Mouse (Mus musculus) hindbrain, embryonic 16.5 days (tissue): ENCODE measurements around the gene Pdpk1. TPM values are rescaled to one million over a fixed set of nuclear protein-coding genes. Genes with fewer than 3 reads are reported as not detected.
"Not testable (repeated sequence)": the region's sequence is repeated elsewhere in the genome, so short reads cannot be mapped to it uniquely, and the experiment has no call there.

ENCODE experiments used
- ATAC-seq: fragments of 200-750 bp; cut with Nextera tagmentation; 2 replicates; pipeline ENCODE4 v1.8.0; 2017; ENCODE audit warnings: moderate TSS enrichment, moderate library complexity
- H3K27ac ChIP-seq: fragments of 300-500 bp; sonication (generic); 2 replicates; pipeline ENCODE4 v1.5.1; 2014; ENCODE audit warnings: low read depth, mild to moderate bottlenecking, control low read depth, low read length, moderate library complexity
- H3K27me3 ChIP-seq: fragments of 300-500 bp; sonication (generic); replicated peaks from 2 replicates; pipeline ENCODE4 v1.6.1; 2014; ENCODE audit warnings: low read length; ENCODE audit not compliant: control insufficient read depth, insufficient read depth
- H3K36me3 ChIP-seq: fragments of 300-500 bp; sonication (generic); 2 replicates; pipeline ENCODE4 v1.6.1; 2014; ENCODE audit warnings: mild to moderate bottlenecking, low read length, moderate library complexity, mixed read lengths; ENCODE audit not compliant: control insufficient read depth, insufficient read depth
- H3K4me1 ChIP-seq: fragments of 300-500 bp; sonication (generic); 2 replicates; pipeline ENCODE4 v1.6.1; 2014; ENCODE audit warnings: low read depth, low read length; ENCODE audit not compliant: control insufficient read depth, insufficient read depth
- H3K4me2 ChIP-seq: fragments of 300-500 bp; sonication (generic); 2 replicates; pipeline ENCODE4 v1.6.1; 2014; ENCODE audit warnings: mild to moderate bottlenecking, low read length, control low read depth, moderate library complexity
- H3K4me3 ChIP-seq: fragments of 300-500 bp; sonication (generic); 2 replicates; pipeline ENCODE4 v1.5.1; 2014; ENCODE audit warnings: mild to moderate bottlenecking, low read length, control low read depth, moderate library complexity
- H3K9ac ChIP-seq: fragments of 300-500 bp; sonication (generic); 2 replicates; pipeline ENCODE4 v1.6.1; 2014; ENCODE audit warnings: low read depth, mild to moderate bottlenecking, control low read depth, low read length, moderate library complexity
- H3K9me3 ChIP-seq: fragments of 300-500 bp; sonication (generic); 2 replicates; pipeline ENCODE4 v1.6.1; 2014; ENCODE audit warnings: mild to moderate bottlenecking, low read length, moderate library complexity; ENCODE audit not compliant: control insufficient read depth
- WGBS: fragments of 180-500 bp; shearing (Covaris S2); extraction: QIAGEN DNeasy Blood & Tissue Kit; methylation state at CpG from one replicate; pipeline ENCODE4 v1.1.7; 2014; 5-methylcytosine and 5-hydroxymethylcytosine counted together
- polyA plus RNA-seq: library from polyadenylated mRNA; unstranded; fragments of >200 nt; fragmentation: Nextera tagmentation; extraction: Ambion mirVana; gene quantifications from 2 replicates; pipeline ENCODE4 v1.2.1, GENCODE M21; 2015

Pdpk1 gene
- polyA plus RNA-seq, 1 experiment from 2014 or later = 63.5 TPM

DNA sequence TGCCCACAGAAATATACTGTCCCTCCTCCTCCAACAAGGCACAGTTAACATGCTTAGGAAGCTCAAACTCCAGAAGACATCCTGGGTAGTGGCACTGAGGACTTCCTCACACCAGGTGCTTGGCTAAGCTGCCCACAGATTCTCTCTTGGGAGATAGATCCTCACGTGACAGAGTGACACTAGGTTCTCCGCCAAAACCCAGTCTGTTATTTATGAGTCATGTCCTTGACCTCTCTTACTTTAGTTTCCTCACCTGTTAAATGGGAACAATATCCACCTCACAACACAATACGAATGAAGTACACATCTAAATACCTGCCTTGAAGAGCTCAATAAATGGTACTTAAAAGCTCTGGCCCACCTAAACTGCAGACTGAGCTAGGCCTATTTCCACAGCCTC lies 11.5 kb downstream of the Pdpk1 start:
- Histone ChIP-seq H3K9ac (no peak overlapping the region), H3K9me3 (no peaks in the 10 kb centered on the region), H3K27ac (no peak overlapping the region), H3K4me2 (no peak overlapping the region), H3K4me3 (no peak overlapping the region), H3K4me1 (peaks cover 25% of the 10 kb centered on the region), H3K27me3 (no peaks in the 10 kb centered on the region), H3K36me3 (no peaks in the 10 kb centered on the region)
- ATAC-seq = no peak
- 85% methylated on average over 3 of the region's 3 CpGs for WGBS

GRCm38 (mm10) chr17:24137226-24137880 lies 13.4 kb downstream of the Pdpk1 start:
- H3K27ac ChIP-seq = no peak overlapping the region
- no peak overlapping the region for H3K4me2 ChIP-seq
- no peak overlapping the region for H3K9ac ChIP-seq
- H3K36me3 ChIP-seq = no peaks in the 10 kb centered on the region
- no peak overlapping the region for H3K4me3 ChIP-seq
- WGBS = 76% methylated on average over 2 of the region's 2 CpGs
- peaks cover 22% of the 10 kb centered on the region for H3K4me1 ChIP-seq
- no peak for ATAC-seq
- no peaks in the 10 kb centered on the region for H3K27me3 ChIP-seq
- no peaks in the 10 kb centered on the region for H3K9me3 ChIP-seq

GRCm38 (mm10) chr17:24134062-24134461 lies 16.7 kb downstream of the Pdpk1 start:
- H3K9ac ChIP-seq = no peak overlapping the region
- ATAC-seq = no peak
- H3K27me3 ChIP-seq = no peaks in the 10 kb centered on the region
- H3K4me2 ChIP-seq = no peak overlapping the region
- no peaks in the 10 kb centered on the region for H3K9me3 ChIP-seq
- H3K4me3 ChIP-seq = no peak overlapping the region
- H3K27ac ChIP-seq = no peak overlapping the region
- no peaks in the 10 kb centered on the region for H3K36me3 ChIP-seq
- peaks cover 7% of the 10 kb centered on the region for H3K4me1 ChIP-seq

DNA sequence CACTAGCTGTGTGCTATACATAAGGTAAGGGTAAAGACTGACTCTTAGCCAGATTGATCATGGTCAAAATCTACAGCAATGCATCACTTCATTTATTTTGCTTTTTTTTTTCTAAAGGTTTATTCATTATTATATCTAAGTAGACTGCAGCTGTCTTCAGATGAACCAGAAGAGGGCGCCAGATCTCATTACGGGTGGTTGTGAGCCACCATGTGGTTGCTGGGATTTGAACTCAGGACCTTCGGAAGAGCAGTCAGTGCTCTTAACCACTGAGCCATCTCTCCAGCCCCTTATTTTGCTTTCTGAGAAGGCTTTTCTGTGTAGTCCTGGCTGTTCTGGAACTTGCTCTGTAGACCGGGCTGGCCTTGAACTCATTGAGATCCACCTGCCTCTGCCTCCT lies 17.8 kb downstream of the Pdpk1 start:
- not testable (repeated sequence) for H3K4me3 ChIP-seq, ATAC-seq, H3K36me3 ChIP-seq, H3K9ac ChIP-seq, H3K27ac ChIP-seq, H3K27me3 ChIP-seq, H3K9me3 ChIP-seq, H3K4me1 ChIP-seq, H3K4me2 ChIP-seq
- WGBS = 83% methylated on average over 4 of the region's 4 CpGs

GRCm38 (mm10) chr17:24131570-24131969 lies 19.2 kb downstream of the Pdpk1 start:
- no peaks in the 10 kb centered on the region for H3K36me3 ChIP-seq
- no peaks in the 10 kb centered on the region for H3K4me1 ChIP-seq
- H3K27me3 ChIP-seq = no peaks in the 10 kb centered on the region
- no peaks in the 10 kb centered on the region for H3K9me3 ChIP-seq
- no peak overlapping the region for H3K9ac ChIP-seq
- no peak overlapping the region for H3K4me3 ChIP-seq
- H3K4me2 ChIP-seq = no peak overlapping the region
- WGBS = 88% methylated on average over 3 of the region's 3 CpGs
- no peak for ATAC-seq
- H3K27ac ChIP-seq = no peak overlapping the region

GRCm38 (mm10) chr17:24129246-24129645 lies 21.5 kb downstream of the Pdpk1 start:
- not testable (repeated sequence) for H3K4me1 ChIP-seq, H3K4me3 ChIP-seq, H3K9ac ChIP-seq, H3K27me3 ChIP-seq, H3K4me2 ChIP-seq, H3K27ac ChIP-seq, ATAC-seq, H3K9me3 ChIP-seq, H3K36me3 ChIP-seq
- 92% methylated on average over 4 of the region's 4 CpGs for WGBS

GRCm38 (mm10) chr17:24127592-24127991 lies 23.1 kb downstream of the Pdpk1 start:
- WGBS = 83% methylated on average over 1 of the region's 1 CpGs

DNA sequence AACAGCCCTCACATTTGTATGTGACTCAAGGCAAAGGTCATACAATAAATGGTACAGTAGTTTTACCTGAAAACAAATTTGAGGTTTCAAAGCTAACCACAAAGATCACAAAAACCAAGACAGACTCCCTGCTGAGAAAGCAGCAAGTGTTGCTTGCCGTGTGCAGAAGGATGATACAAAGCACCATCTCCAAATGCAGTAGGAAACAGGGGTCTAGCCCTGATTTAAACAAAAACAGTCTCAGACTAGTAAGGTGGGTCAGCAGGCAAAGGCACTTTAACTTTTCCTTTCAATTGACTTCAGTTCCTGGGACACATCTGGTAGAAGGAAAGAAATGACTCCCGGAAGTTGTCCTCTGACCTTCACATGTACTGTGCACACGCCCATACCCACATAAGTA lies 23.9 kb downstream of the Pdpk1 start:
- ATAC-seq = no peak
- Histone ChIP-seq H3K9me3 (no peaks in the 10 kb centered on the region), H3K27me3 (no peaks in the 10 kb centered on the region), H3K9ac (no peak overlapping the region), H3K4me2 (no peak overlapping the region), H3K27ac (no peak overlapping the region), H3K4me1 (no peaks in the 10 kb centered on the region), H3K4me3 (no peak overlapping the region), H3K36me3 (no peaks in the 10 kb centered on the region)
- 73% methylated on average over 3 of the region's 3 CpGs for WGBS

More at GRCm38 (mm10) chr17:24127592-24127991, 23.1 kb downstream of the Pdpk1 start:
- Histone ChIP-seq H3K4me2 (no peak overlapping the region), H3K27ac (no peak overlapping the region), H3K36me3 (no peaks in the 10 kb centered on the region), H3K9ac (no peak overlapping the region), H3K4me3 (no peak overlapping the region), H3K9me3 (no peaks in the 10 kb centered on the region), H3K4me1 (no peaks in the 10 kb centered on the region), H3K27me3 (no peaks in the 10 kb centered on the region)
- ATAC-seq = no peak

GRCm38 (mm10) chr17:24119446-24119845 lies 31.3 kb downstream of the Pdpk1 start:
- WGBS = 81% methylated on average over 3 of the region's 3 CpGs
- Histone ChIP-seq H3K9me3 (no peaks in the 10 kb centered on the region), H3K9ac (no peak overlapping the region), H3K4me1 (no peaks in the 10 kb centered on the region; the same call in none of the 2 replicates), H3K36me3 (no peaks in the 10 kb centered on the region), H3K27me3 (no peaks in the 10 kb centered on the region), H3K27ac (no peak overlapping the region), H3K4me3 (no peak overlapping the region), H3K4me2 (no peak overlapping the region)
- ATAC-seq = no peak
